Mouse (Mus musculus): ENCODE results near the gene Nvl.

The Nvl gene

DNA sequence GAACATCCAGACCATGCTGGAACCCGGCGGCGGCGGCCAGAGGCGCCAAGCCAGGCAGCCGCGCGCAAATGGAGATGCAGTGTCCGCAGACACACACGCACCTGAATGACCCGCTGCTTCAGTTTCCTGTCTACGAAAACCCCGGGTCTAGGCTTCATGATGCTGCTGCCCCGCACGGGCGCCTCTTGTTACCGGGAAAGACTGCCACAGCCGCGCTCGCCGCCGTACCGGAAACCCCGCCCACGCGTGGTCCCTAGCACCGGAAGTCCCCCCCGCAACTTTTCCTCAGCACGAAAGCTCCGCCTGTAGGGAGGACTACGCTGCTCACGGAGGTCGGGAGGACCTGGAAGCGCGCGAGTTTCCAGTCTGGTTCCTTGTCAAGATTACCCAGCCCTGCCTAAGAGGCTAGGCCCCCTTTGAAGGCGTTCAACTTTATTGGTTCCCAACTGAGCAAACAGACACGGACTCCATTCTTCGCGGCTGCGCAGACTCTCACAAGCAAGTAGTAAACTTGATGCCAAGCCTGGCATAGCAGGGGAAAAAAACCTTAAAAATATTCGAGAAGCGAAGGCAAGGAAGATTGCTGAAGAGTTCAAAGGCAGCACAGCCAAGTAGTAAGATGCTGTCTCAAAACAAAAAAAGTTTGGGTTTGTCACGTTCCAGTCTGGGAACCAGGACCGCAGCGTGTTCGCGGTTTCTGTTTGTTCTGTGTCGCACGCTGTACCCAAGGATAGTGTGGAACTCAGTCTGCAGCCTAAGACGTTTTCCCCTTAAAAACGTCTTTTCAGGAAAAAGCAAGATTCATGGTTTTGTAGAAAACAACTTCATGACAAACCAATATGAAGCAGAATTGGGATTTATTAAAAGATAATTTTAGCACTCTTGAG is at the start of gene Nvl, which contains the start of gene Cnih4:
Gene Nvl (minus strand): TSS at position 255 of the 887 bp plus-strand sequence.
Gene Cnih4 (plus strand): TSS at position 744 of the 887 bp plus-strand sequence.
- in situ Hi-C loops (cut with MseI, MboI), result no loop called here

- in situ Hi-C loops (cut with MseI, MboI), result no loop called here
These were observed 44.9 kb upstream of the Nvl start for GRCm38 (mm10) chr1:181188925-181189324.

DNA sequence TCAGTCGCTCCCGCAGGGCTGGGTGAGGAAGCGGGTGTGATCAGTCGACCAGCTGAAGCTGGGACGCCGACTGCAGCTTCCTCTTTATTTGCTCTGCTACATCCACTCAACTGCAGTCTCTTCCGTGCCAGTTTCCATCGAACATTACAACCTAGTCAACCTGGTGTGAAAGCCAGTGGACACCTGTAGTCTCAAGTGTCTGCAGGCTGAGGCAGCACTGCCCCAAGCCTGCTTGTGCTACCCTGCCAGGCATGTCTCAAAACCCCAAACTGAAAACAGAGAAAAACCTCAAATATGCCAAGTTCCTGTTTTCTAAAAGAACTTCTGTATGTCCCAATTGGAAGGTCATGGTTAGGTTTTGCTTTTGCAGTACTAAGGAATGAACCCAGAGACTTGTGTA is 26.2 kb upstream of the Nvl start:
- in situ Hi-C loops (cut with MseI, MboI), result no loop called here

- in situ Hi-C loops (cut with MseI, MboI), result no loop called here
These were observed 24.4 kb upstream of the Nvl start for GRCm38 (mm10) chr1:181168377-181168776.

DNA sequence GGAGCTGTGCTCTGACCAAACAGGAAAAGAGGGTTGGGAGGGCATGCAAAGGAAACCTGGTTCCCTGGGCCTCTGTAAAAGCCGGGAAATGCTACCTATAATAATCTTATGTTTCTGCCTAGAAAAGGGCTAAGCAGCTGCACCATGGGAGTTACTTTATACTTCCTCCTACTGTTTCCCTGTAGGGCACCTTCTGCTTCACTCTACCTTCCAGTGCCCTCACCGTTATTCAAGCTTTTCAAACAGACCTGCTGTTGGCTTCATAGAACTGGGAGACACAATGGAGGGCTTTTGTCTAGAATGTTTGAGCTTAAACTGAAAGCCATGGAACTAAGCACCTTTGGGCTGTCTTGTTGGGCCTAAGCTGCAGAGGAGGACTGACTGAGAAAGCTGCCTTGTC is 23.8 kb upstream of the Nvl start:
- in situ Hi-C loops (cut with MseI, MboI), result no loop called here

DNA sequence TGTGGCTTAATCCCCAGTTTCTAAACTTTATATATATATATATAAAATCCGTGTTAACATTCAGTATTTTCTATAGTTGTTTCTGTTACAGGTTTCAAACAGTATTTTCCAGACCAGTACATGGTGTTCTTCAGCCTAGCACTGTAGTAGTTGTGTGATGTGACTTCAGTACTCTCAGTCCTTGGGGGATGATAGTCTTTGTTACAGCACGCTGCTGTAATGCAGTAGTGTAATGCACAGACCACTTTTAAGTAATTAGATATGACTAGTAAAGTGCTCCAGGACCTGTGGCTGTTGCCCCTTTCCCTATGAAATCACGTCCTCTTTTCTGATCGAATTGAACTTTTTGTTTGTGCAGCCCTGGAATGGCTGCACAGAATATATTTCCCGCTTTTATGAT is 7.5 kb upstream of the Nvl start:
- in situ Hi-C loops (cut with MseI, MboI), result no loop called here

- in situ Hi-C loops (cut with MseI, MboI), result no loop called here
These were observed 7.0 kb upstream of the Nvl start for GRCm38 (mm10) chr1:181150827-181151534.

DNA sequence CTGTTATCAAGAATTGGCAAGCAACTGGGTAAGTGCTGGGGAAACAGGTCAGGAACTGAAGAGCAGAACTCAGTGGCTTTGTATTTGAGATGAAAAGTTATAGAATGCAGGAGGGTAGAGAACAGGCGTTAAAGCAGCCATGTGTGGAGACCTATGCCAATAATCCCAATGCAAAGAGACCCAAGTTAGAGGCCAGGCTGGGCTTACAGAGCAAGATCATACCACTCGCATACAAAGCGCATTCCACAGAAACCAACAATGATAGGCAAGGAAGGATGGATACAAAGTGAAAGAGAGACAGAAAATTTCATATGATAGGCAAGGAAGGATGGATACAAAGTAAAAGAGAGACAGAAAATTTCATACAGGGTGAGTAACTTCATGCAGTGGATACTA is 6.4 kb upstream of the Nvl start:
- in situ Hi-C loops (cut with MseI, MboI), result no loop called here

- in situ Hi-C loops (cut with MseI, MboI), result no loop called here
These were observed 5.5 kb upstream of the Nvl start for GRCm38 (mm10) chr1:181149373-181150017.

- in situ Hi-C loops (cut with MseI, MboI), result no loop called here
These were observed 4.5 kb upstream of the Nvl start for GRCm38 (mm10) chr1:181148540-181148939.

GRCm38 (mm10) chr1:181146187-181146586 is 2.2 kb upstream of the Nvl start:
- in situ Hi-C loops (cut with MseI, MboI), result no loop called here

DNA sequence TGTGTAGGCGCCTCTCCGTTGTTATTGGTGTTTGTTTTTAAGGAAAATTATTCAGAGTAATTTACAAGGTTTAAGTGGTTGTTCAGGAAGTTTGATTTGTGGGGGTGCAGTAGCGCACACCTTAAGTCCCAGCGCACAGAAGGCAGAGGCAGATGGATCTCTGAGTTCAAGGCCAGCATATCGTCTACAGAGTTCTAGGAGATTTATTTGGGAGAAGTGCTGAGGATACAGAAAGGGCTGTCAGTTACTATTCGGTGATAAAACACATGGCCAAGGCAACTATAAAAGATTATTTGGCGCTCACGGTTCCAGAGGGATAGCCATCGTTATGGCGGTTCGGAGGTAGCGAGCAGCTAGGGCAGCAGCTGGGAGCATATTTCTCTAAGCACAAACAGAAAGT is 962 bp upstream of the Nvl start:
- in situ Hi-C loops (cut with MseI, MboI), result no loop called here

DNA sequence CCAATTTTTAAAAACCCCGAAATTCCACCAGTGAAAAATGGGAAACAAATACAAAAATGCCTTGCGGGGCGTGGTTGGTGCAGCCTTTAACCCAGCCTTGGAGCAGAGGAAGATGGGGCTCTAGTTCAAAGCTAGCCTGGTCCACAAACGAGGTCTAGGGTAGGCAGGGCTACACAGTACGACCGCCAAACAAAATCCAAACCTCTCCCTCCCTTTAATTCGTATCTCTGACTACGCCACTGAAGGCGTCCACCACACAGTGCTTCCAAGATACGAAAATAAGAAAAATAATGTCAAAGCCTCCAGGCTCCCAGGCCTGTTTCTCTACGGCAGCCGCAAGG is 425 bp downstream of the Nvl start:
- in situ Hi-C loops (cut with MseI, MboI), result no loop called here

- in situ Hi-C loops (cut with MseI, MboI), result no loop called here
These were observed 5.3 kb downstream of the Nvl start for GRCm38 (mm10) chr1:181138730-181139129.

DNA sequence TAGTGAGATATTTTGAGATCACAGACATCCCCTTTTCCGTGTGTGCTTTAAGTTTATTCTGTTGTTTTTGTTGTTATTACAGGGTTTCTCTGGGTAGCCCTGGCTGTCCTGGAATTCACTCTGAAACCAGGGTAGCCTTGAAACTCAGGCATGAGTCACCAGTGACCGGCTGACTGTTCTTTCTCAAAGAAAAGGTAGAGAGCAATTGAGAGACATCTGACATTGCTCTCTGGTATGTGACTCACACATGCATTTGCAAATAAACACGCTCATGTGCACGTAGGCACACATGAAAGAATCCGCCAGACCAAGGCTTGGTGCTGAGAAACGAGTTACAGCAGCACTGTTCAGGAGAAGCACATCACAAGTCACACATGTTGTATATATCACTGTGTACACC is 12.1 kb downstream of the Nvl start:
- in situ Hi-C loops (cut with MseI, MboI), result no loop called here

- in situ Hi-C loops (cut with MseI, MboI), result no loop called here
These were observed 17.2 kb downstream of the Nvl start for GRCm38 (mm10) chr1:181126766-181127165.

DNA sequence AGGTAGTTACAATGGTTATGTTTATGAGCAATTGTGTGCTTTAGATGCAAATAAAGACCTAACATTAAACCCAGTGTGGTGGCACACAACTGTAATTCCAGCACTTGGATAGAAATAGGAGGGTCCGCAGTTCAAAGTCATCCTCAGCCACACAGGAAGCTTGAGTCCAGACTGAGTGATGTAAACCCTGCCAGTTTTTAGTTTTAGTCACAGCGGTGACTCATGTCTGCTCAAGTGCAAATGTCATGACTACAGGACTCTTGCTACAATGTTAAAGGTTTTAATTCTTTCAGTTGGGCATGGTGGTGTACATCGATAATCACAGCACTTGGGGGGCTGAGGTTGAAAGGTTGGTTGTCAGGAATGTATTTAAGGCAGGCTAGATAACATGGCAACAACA is 18.1 kb downstream of the Nvl start:
- in situ Hi-C loops (cut with MseI, MboI), result no loop called here

DNA sequence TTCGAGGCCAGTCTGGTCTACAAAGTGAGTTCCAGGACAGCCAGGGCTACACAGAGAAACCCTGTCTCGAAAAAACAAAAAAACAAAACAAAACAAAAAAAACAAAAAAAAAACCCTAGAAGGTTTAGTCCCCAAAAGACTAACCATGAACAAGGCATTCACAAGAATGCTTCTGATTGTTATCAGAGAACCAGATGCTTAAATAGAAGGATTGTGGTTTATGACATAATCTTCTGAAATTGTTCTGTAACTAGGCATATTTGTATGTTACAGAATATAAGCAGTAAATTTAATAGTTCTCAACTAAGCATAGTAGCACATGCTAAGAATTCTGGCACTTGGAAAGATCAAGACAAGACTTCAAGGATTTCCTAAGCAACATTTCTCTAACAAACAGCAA is 19.9 kb downstream of the Nvl start:
- in situ Hi-C loops (cut with MseI, MboI), result no loop called here

DNA sequence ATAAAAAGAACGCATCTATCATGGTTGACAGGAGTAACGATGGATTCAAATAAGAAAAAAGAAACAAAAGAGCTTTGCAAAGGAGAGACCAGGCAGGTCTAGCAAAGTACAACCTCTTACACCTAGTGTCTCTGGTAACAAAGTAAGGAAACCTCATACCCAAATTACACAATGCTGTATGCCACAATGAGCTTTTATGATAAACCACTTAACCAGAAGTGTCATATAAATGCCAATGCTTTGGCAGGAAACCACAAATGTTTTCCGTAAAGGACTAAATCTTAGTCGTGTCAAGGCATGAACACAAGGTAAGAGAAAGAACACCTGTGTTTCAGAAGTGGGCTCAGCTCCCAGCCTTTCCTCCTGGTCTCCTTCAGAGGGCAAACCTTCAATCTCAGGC is 26.9 kb downstream of the Nvl start:
- in situ Hi-C loops (cut with MseI, MboI), result no loop called here

DNA sequence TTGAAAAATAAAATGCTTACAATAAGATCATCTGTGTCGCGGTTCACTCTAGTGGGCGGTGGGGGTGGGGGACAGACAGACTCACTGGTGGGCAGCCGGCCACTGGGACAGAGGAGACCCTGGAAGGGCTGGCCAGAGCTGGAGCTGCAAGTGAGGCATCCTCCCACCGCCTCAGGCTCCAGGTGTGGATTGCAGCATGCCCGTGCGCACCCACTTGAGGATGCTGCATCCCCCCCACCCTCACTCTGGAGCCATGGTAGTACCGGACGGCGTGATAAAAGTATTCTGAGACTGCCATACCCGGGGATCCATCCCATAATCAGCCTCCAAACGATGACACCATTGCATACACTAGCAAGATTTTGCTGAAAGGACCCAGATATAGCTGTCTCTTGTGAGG is 54.0 kb downstream of the Nvl start:
- in situ Hi-C loops (cut with MseI, MboI), result no loop called here

DNA sequence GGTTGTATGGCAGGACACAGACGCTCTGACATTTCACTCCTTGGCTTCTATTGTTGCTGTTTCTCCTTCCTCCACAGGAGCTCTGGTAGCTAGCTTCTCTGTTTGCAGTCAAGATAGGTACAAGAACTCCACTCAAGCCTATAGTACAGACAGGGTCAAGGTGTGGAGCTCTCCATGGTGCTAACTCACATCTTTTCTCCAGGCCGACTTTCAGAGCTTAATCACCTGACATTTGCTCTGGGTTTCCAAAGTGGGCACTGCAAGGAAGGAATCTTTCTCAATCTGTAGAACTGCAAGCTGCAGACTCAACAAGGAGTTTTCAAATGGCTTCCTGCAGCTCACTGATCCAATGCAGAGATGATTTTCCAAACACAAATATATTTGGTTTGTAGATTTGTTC is 60.0 kb downstream of the Nvl start:
- in situ Hi-C loops (cut with MseI, MboI), result no loop called here

DNA sequence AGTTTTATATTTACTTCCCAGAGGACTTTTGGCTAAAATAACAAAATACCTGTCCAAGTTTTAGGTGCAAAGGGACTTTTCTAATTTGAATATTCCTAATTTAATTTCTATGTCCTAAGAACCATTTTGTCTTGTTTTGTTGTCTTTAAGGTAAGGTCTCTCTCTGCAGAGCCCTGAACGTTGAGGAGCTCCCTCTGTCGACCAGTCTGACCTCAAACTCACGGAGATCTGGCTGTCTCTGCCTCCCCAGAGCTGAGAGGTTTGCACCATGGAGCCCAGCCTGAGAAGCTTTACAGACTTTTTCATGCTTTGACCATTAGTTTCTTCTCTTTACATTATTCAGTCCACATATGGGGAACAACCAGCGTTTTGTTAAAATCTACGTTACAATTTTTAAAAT is 70.9 kb downstream of the Nvl start:
- in situ Hi-C loops (cut with MseI, MboI), result no loop called here

- in situ Hi-C loops (cut with MseI, MboI), result no loop called here
These were observed 74.3 kb downstream of the Nvl start for GRCm38 (mm10) chr1:181069671-181070070.
